Mouse (Mus musculus) midbrain, embryonic 13.5 days (tissue): ENCODE measurements around the gene Pkn2. TPM values are rescaled to one million over a fixed set of nuclear protein-coding genes. Genes with fewer than 3 reads are reported as not detected.

Experiments used
- ATAC-seq: fragments of 200-750 bp; cut with Nextera tagmentation; 2 replicates; pipeline ENCODE4 v1.8.0; 2017; ENCODE audit warnings: mild to moderate bottlenecking, moderate TSS enrichment, moderate library complexity
- H3K27ac ChIP-seq: fragments of 300-500 bp; sonication (generic); 2 replicates; pipeline ENCODE4 v1.5.1; 2015; ENCODE audit warnings: inconsistent platforms, mild to moderate bottlenecking, moderate library complexity
- H3K27me3 ChIP-seq: fragments of 300-500 bp; sonication (generic); 2 replicates; pipeline ENCODE4 v1.6.1; 2015; ENCODE audit warnings: mild to moderate bottlenecking, inconsistent platforms
- H3K36me3 ChIP-seq: fragments of 300-500 bp; sonication (generic); 2 replicates; pipeline ENCODE4 v1.6.1; 2015; ENCODE audit warnings: mild to moderate bottlenecking, inconsistent platforms
- H3K4me1 ChIP-seq: fragments of 300-500 bp; sonication (generic); replicated peaks from 2 replicates; pipeline ENCODE4 v1.6.1; 2015; ENCODE audit warnings: inconsistent platforms
- H3K4me2 ChIP-seq: fragments of 300-500 bp; sonication (generic); replicated peaks from 2 replicates; pipeline ENCODE4 v1.6.1; 2015; ENCODE audit warnings: moderate library complexity, mild to moderate bottlenecking, inconsistent platforms
- H3K4me3 ChIP-seq: fragments of 300-500 bp; sonication (generic); replicated peaks from 2 replicates; pipeline ENCODE4 v1.5.1; 2015; ENCODE audit warnings: mild to moderate bottlenecking, inconsistent platforms
- H3K9ac ChIP-seq: fragments of 300-500 bp; sonication (generic); replicated peaks from 2 replicates; pipeline ENCODE4 v1.6.1; 2015; ENCODE audit warnings: mild to moderate bottlenecking, inconsistent platforms
- H3K9me3 ChIP-seq: fragments of 300-500 bp; sonication (generic); 2 replicates; pipeline ENCODE4 v1.6.1; 2016; ENCODE audit warnings: mild to moderate bottlenecking, inconsistent platforms
- WGBS: fragments of 180-500 bp; shearing (Covaris S2); methylation state at CpG from one replicate; pipeline ENCODE4 v1.1.7; 2015; 5-methylcytosine and 5-hydroxymethylcytosine counted together
- polyA plus RNA-seq: library from polyadenylated mRNA; unstranded; fragments of >200 nt; fragmentation: Nextera tagmentation; extraction: Ambion mirVana; gene quantifications from 2 replicates; pipeline ENCODE4 v1.2.1, GENCODE M21; 2015

Gene Pkn2
- 27.3 and 32.6 TPM in 2 replicates for polyA plus RNA-seq

GRCm38 (mm10) chr3:142881872-142882623 is at the start of gene Pkn2:
Pkn2 (minus strand) TSS chr3:142882004.
- H3K9me3 ChIP-seq, result no peaks in the 10 kb centered on the region
- peak within 1 kb of the TSS; percentile 100 for H3K4me3 ChIP-seq
- no peaks in the 10 kb centered on the region for H3K27me3 ChIP-seq
- peak within 1 kb of the TSS; percentile 94 for H3K27ac ChIP-seq
- H3K4me2 ChIP-seq, result peak within 1 kb of the TSS; percentile 68
- H3K9ac ChIP-seq, result peak within 1 kb of the TSS; percentile 95
- no peaks in the 10 kb centered on the region for H3K36me3 ChIP-seq
- WGBS, result under 1% methylated on average over 46 of the region's 84 CpGs
- peaks cover 12% of the 10 kb centered on the region for H3K4me1 ChIP-seq
- peak; percentile 99 for ATAC-seq

- ATAC-seq, result no peak
- Histone ChIP-seq H3K4me3 (no peak overlapping the region), H3K27me3 (no peaks in the 10 kb centered on the region), H3K27ac (no peak overlapping the region), H3K4me1 (peaks cover 9% of the 10 kb centered on the region; the same call in 1 of the 2 replicates), H3K4me2 (no peak overlapping the region), H3K36me3 (no peaks in the 10 kb centered on the region), H3K9me3 (no peaks in the 10 kb centered on the region), H3K9ac (no peak overlapping the region)
- WGBS, result 79% methylated on average over 2 of the region's 2 CpGs
Measured at GRCm38 (mm10) chr3:142929906-142930305, 48.1 kb upstream of the Pkn2 start.

- no peaks in the 10 kb centered on the region for H3K27me3 ChIP-seq
- H3K4me3 ChIP-seq, result no peak overlapping the region
- no peak overlapping the region for H3K9ac ChIP-seq
- H3K27ac ChIP-seq, result no peak overlapping the region
- H3K36me3 ChIP-seq, result no peaks in the 10 kb centered on the region
- WGBS, result 85% methylated on average over 3 of the region's 3 CpGs
- H3K4me1 ChIP-seq, result no peaks in the 10 kb centered on the region
- ATAC-seq, result no peak
- no peak overlapping the region for H3K4me2 ChIP-seq
- no peaks in the 10 kb centered on the region for H3K9me3 ChIP-seq
Measured at GRCm38 (mm10) chr3:142927311-142927710, 45.5 kb upstream of the Pkn2 start.

GRCm38 (mm10) chr3:142924831-142925348 is 43.1 kb upstream of the Pkn2 start:
- Histone ChIP-seq H3K27me3 (no peaks in the 10 kb centered on the region), H3K9me3 (no peaks in the 10 kb centered on the region), H3K4me1 (no peaks in the 10 kb centered on the region), H3K4me3 (no peak overlapping the region), H3K36me3 (no peaks in the 10 kb centered on the region), H3K27ac (no peak overlapping the region), H3K4me2 (no peak overlapping the region), H3K9ac (no peak overlapping the region)
- 85% methylated on average over 2 of the region's 2 CpGs for WGBS
- ATAC-seq, result no peak

- Histone ChIP-seq H3K4me1 (no peaks in the 10 kb centered on the region), H3K27ac (no peak overlapping the region), H3K4me3 (no peak overlapping the region), H3K36me3 (no peaks in the 10 kb centered on the region), H3K4me2 (no peak overlapping the region), H3K9ac (no peak overlapping the region), H3K9me3 (no peaks in the 10 kb centered on the region), H3K27me3 (no peaks in the 10 kb centered on the region)
- no peak for ATAC-seq
- 75% methylated on average over 3 of the region's 3 CpGs for WGBS
Measured at GRCm38 (mm10) chr3:142919070-142919469, 37.3 kb upstream of the Pkn2 start.

- H3K4me2 ChIP-seq, result no peak overlapping the region
- no peak overlapping the region for H3K9ac ChIP-seq
- H3K27ac ChIP-seq, result no peak overlapping the region
- 79% methylated on average over 4 of the region's 4 CpGs for WGBS
- H3K4me1 ChIP-seq, result no peaks in the 10 kb centered on the region
- H3K9me3 ChIP-seq, result no peaks in the 10 kb centered on the region
- H3K4me3 ChIP-seq, result no peak overlapping the region
- no peaks in the 10 kb centered on the region for H3K36me3 ChIP-seq
- no peak for ATAC-seq
- H3K27me3 ChIP-seq, result no peaks in the 10 kb centered on the region
Measured at GRCm38 (mm10) chr3:142917760-142918439, 36.1 kb upstream of the Pkn2 start.

GRCm38 (mm10) chr3:142917171-142917570 is 35.4 kb upstream of the Pkn2 start:
- H3K9ac ChIP-seq, result no peak overlapping the region
- no peak overlapping the region for H3K27ac ChIP-seq
- whole genome bisulfite sequencing, result 93% methylated on average over 4 of the region's 4 CpGs
- no peak overlapping the region for H3K4me3 ChIP-seq
- ATAC-seq, result no peak
- H3K9me3 ChIP-seq, result no peaks in the 10 kb centered on the region
- no peaks in the 10 kb centered on the region for H3K27me3 ChIP-seq
- H3K4me2 ChIP-seq, result no peak overlapping the region
- H3K36me3 ChIP-seq, result no peaks in the 10 kb centered on the region
- no peaks in the 10 kb centered on the region for H3K4me1 ChIP-seq

GRCm38 (mm10) chr3:142913295-142913694 is 31.5 kb upstream of the Pkn2 start:
- Histone ChIP-seq H3K36me3 (no peaks in the 10 kb centered on the region), H3K27me3 (no peaks in the 10 kb centered on the region), H3K27ac (no peak overlapping the region), H3K4me3 (no peak overlapping the region), H3K4me2 (no peak overlapping the region), H3K4me1 (no peaks in the 10 kb centered on the region), H3K9me3 (no peaks in the 10 kb centered on the region), H3K9ac (no peak overlapping the region)
- WGBS, result 85% methylated on average over 1 of the region's 1 CpGs
- ATAC-seq, result no peak

GRCm38 (mm10) chr3:142899683-142900082 is 17.9 kb upstream of the Pkn2 start:
- ATAC-seq, result no peak
- H3K9ac ChIP-seq, result no peak overlapping the region
- no peak overlapping the region for H3K4me2 ChIP-seq
- no peaks in the 10 kb centered on the region for H3K36me3 ChIP-seq
- 91% methylated on average over 2 of the region's 2 CpGs for WGBS
- no peaks in the 10 kb centered on the region for H3K4me1 ChIP-seq
- H3K27ac ChIP-seq, result no peak overlapping the region
- H3K27me3 ChIP-seq, result no peaks in the 10 kb centered on the region
- no peak overlapping the region for H3K4me3 ChIP-seq
- H3K9me3 ChIP-seq, result no peaks in the 10 kb centered on the region

GRCm38 (mm10) chr3:142898949-142899396 is 17.2 kb upstream of the Pkn2 start:
- H3K27me3 ChIP-seq, result no peaks in the 10 kb centered on the region
- no peak overlapping the region for H3K27ac ChIP-seq
- no peaks in the 10 kb centered on the region for H3K36me3 ChIP-seq
- 87% methylated on average over 8 of the region's 8 CpGs for WGBS
- no peak for ATAC-seq
- H3K9me3 ChIP-seq, result no peaks in the 10 kb centered on the region
- no peak overlapping the region for H3K9ac ChIP-seq
- no peak overlapping the region for H3K4me3 ChIP-seq
- no peaks in the 10 kb centered on the region for H3K4me1 ChIP-seq
- no peak overlapping the region for H3K4me2 ChIP-seq

- no peaks in the 10 kb centered on the region for H3K27me3 ChIP-seq
- H3K9ac ChIP-seq, result no peak overlapping the region
- no peaks in the 10 kb centered on the region for H3K9me3 ChIP-seq
- H3K36me3 ChIP-seq, result no peaks in the 10 kb centered on the region
- no peaks in the 10 kb centered on the region for H3K4me1 ChIP-seq
- H3K4me2 ChIP-seq, result no peak overlapping the region
- no peak overlapping the region for H3K4me3 ChIP-seq
- ATAC-seq, result no peak
- no peak overlapping the region for H3K27ac ChIP-seq
- 88% methylated on average over 3 of the region's 3 CpGs for WGBS
Measured at GRCm38 (mm10) chr3:142890442-142890841, 8.6 kb upstream of the Pkn2 start.

- Histone ChIP-seq H3K4me1 (peaks cover 5% of the 10 kb centered on the region), H3K36me3 (no peaks in the 10 kb centered on the region), H3K4me2 (no peak overlapping the region), H3K9ac (no peak overlapping the region), H3K4me3 (no peak overlapping the region), H3K27ac (no peak overlapping the region), H3K9me3 (no peaks in the 10 kb centered on the region), H3K27me3 (no peaks in the 10 kb centered on the region)
- no peak for ATAC-seq
- 82% methylated on average over 3 of the region's 3 CpGs for WGBS
Measured at GRCm38 (mm10) chr3:142886963-142887362, 5.2 kb upstream of the Pkn2 start.
